Mouse (Mus musculus): ENCODE measurements around the gene Pla2g3. TPM values are rescaled to one million over a fixed set of nuclear protein-coding genes. Genes with fewer than 3 reads are reported as not detected.

Pla2g3 gene
- total RNA-seq, 1 experiment = not detected

DNA sequence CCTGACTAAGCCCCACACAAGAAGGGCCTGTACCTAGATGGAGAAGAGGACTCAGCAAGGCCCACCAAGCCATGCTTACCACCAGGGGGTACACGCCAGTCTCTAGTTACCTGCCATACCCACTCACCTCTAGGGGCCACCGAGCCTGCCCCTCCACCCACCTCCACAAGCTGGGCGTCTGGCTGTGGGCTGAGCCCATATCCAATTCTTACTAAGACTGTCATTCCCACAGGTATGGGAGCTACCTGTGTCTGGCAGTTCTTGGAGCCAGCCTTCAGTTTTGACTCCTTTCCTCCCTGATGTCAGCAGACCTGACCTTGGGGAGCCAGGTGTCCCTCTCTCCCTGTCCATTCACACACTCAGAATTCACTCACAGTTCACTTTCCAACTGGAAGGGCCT lies 49.6 kb downstream of the Pla2g3 start:
- no peak for DNase-seq (ENCODE audit: low read depth, low spot score)
- peaks cover 4% of the 10 kb centered on the region; the same call in 1 of the 2 replicates for H3K36me3 ChIP-seq (ENCODE audit: control insufficient read depth, insufficient read depth, low read length, poor library complexity, severe bottlenecking)
- H3K9ac ChIP-seq (ENCODE audit: insufficient read depth, low read depth, low read length, poor library complexity, severe bottlenecking) = no peak overlapping the region
- in situ Hi-C loops (cut with MboI; ENCODE audit: low sequenced_read_pairs in 2 of 2, unreplicated experiment in 2 of 2) = no loop called here
- H3K4me1 ChIP-seq (ENCODE audit: control insufficient read depth in 2 of 2, insufficient read depth in 2 of 2, low read length in 2 of 2, poor library complexity in 1 of 2) = peaks cover 7 to 30% of the 10 kb centered on the region in 2 experiments; a peak in 3 of 4 replicates
- H3K4me3 ChIP-seq (ENCODE audit: insufficient read depth in 1 of 2, low read depth in 1 of 2, low read length in 2 of 2, poor library complexity in 1 of 2, severe bottlenecking in 1 of 2) = no peak overlapping the region
- H3K9me3 ChIP-seq (ENCODE audit: control insufficient read depth, insufficient read depth, low read depth, low read length) = no peaks in the 10 kb centered on the region
- H3K27ac ChIP-seq (ENCODE audit: insufficient read depth, low read depth, low read length, poor library complexity, severe bottlenecking) = no peak overlapping the region
- no peak for TF ChIP-seq HCFC1 (IDR thresholded peaks at IDR 0.05; ENCODE audit: borderline replicate concordance, insufficient read depth, low read length)
- no peak for TF ChIP-seq ZC3H11A (IDR thresholded peaks at IDR 0.05; ENCODE audit: borderline replicate concordance, low read depth, low read length)
- no peak for TF ChIP-seq CHD2 (IDR thresholded peaks at IDR 0.05; ENCODE audit: low read depth, low read length)
- TF ChIP-seq ZNF384 (IDR thresholded peaks at IDR 0.05; ENCODE audit: low read depth, low read length) = no peak
- no peak for TF ChIP-seq MAFK (IDR thresholded peaks at IDR 0.05; ENCODE audit: insufficient read depth, low read depth, low read length)

DNA sequence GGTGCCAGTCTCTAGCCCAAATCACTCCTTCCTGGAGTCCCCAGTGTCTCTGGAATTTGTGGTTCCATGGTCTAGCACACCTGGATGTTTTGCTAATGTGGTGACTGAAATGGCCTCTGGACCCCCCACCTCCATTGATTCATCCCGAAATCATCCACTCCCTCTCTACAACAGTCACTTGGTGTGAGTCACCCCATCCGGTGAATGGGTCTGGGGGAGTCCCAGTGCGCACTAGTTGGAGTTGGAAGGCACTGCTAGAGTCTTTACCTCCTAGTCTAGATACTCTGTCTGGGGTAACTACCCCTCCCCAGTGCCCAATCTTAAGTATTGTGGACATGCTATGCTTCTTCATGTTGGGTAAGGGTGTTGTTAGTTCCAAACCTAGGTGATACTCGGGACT lies 50.3 kb downstream of the Pla2g3 start:
- peak overlapping the region; percentile 92 for H3K9ac ChIP-seq (ENCODE audit: insufficient read depth, low read depth, low read length, poor library complexity, severe bottlenecking)
- TF ChIP-seq CHD2 (IDR thresholded peaks at IDR 0.05; ENCODE audit: low read depth, low read length) (no peak), HCFC1 (IDR thresholded peaks at IDR 0.05; ENCODE audit: borderline replicate concordance, insufficient read depth, low read length) (no peak), ZNF384 (IDR thresholded peaks at IDR 0.05; ENCODE audit: low read depth, low read length) (no peak), MAFK (IDR thresholded peaks at IDR 0.05; ENCODE audit: insufficient read depth, low read depth, low read length) (no peak), ZC3H11A (IDR thresholded peaks at IDR 0.05; ENCODE audit: borderline replicate concordance, low read depth, low read length) (no peak)
- DNase-seq (ENCODE audit: low read depth, low spot score) = no peak
- peaks cover 7 to 32% of the 10 kb centered on the region in 2 experiments; a peak in 3 of 4 replicates for H3K4me1 ChIP-seq (ENCODE audit: control insufficient read depth in 2 of 2, insufficient read depth in 2 of 2, low read length in 2 of 2, poor library complexity in 1 of 2)
- H3K27ac ChIP-seq (ENCODE audit: insufficient read depth, low read depth, low read length, poor library complexity, severe bottlenecking) = no peak overlapping the region
- peak overlapping the region; percentile 89 to 93 for H3K4me3 ChIP-seq (ENCODE audit: insufficient read depth in 1 of 2, low read depth in 1 of 2, low read length in 2 of 2, poor library complexity in 1 of 2, severe bottlenecking in 1 of 2)
- no peaks in the 10 kb centered on the region for H3K9me3 ChIP-seq (ENCODE audit: control insufficient read depth, insufficient read depth, low read depth, low read length)
- in situ Hi-C loops (cut with MboI; ENCODE audit: low sequenced_read_pairs in 2 of 2, unreplicated experiment in 2 of 2) = no loop called here
- no peaks in the 10 kb centered on the region; the same call in 1 of the 2 replicates for H3K36me3 ChIP-seq (ENCODE audit: control insufficient read depth, insufficient read depth, low read length, poor library complexity, severe bottlenecking)

GRCm38 (mm10) chr11:3539111-3539825 lies 51.2 kb downstream of the Pla2g3 start:
- H3K4me1 ChIP-seq (ENCODE audit: control insufficient read depth in 2 of 2, insufficient read depth in 2 of 2, low read length in 2 of 2, poor library complexity in 1 of 2) = peaks cover 7 to 32% of the 10 kb centered on the region in 2 experiments; a peak in 3 of 4 replicates

DNA sequence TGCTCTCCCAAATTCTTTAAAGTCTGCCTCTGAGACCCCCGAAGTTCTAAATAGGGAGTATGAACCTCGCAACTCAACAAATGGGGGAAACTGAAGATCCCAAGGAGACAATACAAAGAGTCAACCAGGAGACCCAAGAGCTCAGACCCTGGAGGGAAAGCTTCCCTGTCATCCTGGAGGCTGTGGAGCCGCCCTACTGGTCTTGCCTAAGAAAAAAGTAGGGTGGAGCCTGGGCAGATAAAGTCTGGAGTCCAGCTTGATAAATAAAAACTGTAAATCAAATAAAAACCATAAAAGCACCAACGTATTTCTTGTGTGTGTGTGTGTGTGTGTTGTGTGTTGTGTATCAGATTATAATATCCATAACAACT lies 51.7 kb downstream of the Pla2g3 start:
- H3K4me1 ChIP-seq (ENCODE audit: control insufficient read depth in 2 of 2, insufficient read depth in 2 of 2, low read length in 2 of 2, poor library complexity in 1 of 2) = peaks cover 7 to 32% of the 10 kb centered on the region in 2 experiments; a peak in 3 of 4 replicates
- H3K9me3 ChIP-seq (ENCODE audit: control insufficient read depth, insufficient read depth, low read depth, low read length) = no peaks in the 10 kb centered on the region
- in situ Hi-C loops (cut with MboI; ENCODE audit: low sequenced_read_pairs in 2 of 2, unreplicated experiment in 2 of 2) = no loop called here
- H3K4me3 ChIP-seq (ENCODE audit: insufficient read depth in 1 of 2, low read depth in 1 of 2, low read length in 2 of 2, poor library complexity in 1 of 2, severe bottlenecking in 1 of 2) = peak overlapping the region; percentile 56 to 93
- H3K27ac ChIP-seq (ENCODE audit: insufficient read depth, low read depth, low read length, poor library complexity, severe bottlenecking) = no peak overlapping the region
- no peak for DNase-seq (ENCODE audit: low read depth, low spot score)
- H3K36me3 ChIP-seq (ENCODE audit: control insufficient read depth, insufficient read depth, low read length, poor library complexity, severe bottlenecking) = no peaks in the 10 kb centered on the region
- no peak for TF ChIP-seq ZNF384 (IDR thresholded peaks at IDR 0.05; ENCODE audit: low read depth, low read length)
- TF ChIP-seq MAFK (IDR thresholded peaks at IDR 0.05; ENCODE audit: insufficient read depth, low read depth, low read length) = no peak
- TF ChIP-seq ZC3H11A (IDR thresholded peaks at IDR 0.05; ENCODE audit: borderline replicate concordance, low read depth, low read length) = no peak
- TF ChIP-seq CHD2 (IDR thresholded peaks at IDR 0.05; ENCODE audit: low read depth, low read length) = no peak
- no peak for TF ChIP-seq HCFC1 (IDR thresholded peaks at IDR 0.05; ENCODE audit: borderline replicate concordance, insufficient read depth, low read length)
- no peak overlapping the region for H3K9ac ChIP-seq (ENCODE audit: insufficient read depth, low read depth, low read length, poor library complexity, severe bottlenecking)

More at GRCm38 (mm10) chr11:3539111-3539825, 51.2 kb downstream of the Pla2g3 start:
- no peak overlapping the region for H3K27ac ChIP-seq (ENCODE audit: insufficient read depth, low read depth, low read length, poor library complexity, severe bottlenecking)
- TF ChIP-seq MAFK (IDR thresholded peaks at IDR 0.05; ENCODE audit: insufficient read depth, low read depth, low read length) (no peak), ZC3H11A (IDR thresholded peaks at IDR 0.05; ENCODE audit: borderline replicate concordance, low read depth, low read length) (no peak), HCFC1 (IDR thresholded peaks at IDR 0.05; ENCODE audit: borderline replicate concordance, insufficient read depth, low read length) (peak; percentile 94), ZNF384 (IDR thresholded peaks at IDR 0.05; ENCODE audit: low read depth, low read length) (no peak)
- H3K9ac ChIP-seq (ENCODE audit: insufficient read depth, low read depth, low read length, poor library complexity, severe bottlenecking) = peak overlapping the region; percentile 92
- no peaks in the 10 kb centered on the region for H3K36me3 ChIP-seq (ENCODE audit: control insufficient read depth, insufficient read depth, low read length, poor library complexity, severe bottlenecking)
- peak overlapping the region; percentile 89 to 93 for H3K4me3 ChIP-seq (ENCODE audit: insufficient read depth in 1 of 2, low read depth in 1 of 2, low read length in 2 of 2, poor library complexity in 1 of 2, severe bottlenecking in 1 of 2)
- H3K9me3 ChIP-seq (ENCODE audit: control insufficient read depth, insufficient read depth, low read depth, low read length) = no peaks in the 10 kb centered on the region
- peak; percentile 92 for DNase-seq (ENCODE audit: low read depth, low spot score)
- in situ Hi-C loops (cut with MboI; ENCODE audit: low sequenced_read_pairs in 2 of 2, unreplicated experiment in 2 of 2) = no loop called here

All from ES-E14 (cell line).